Mouse (Mus musculus) E14TG2a.4 (cell line): ENCODE results near the gene Rab5b.

Experiments used
- CTCF ChIP-seq: conservative IDR thresholded peaks from 2 replicates; pipeline ENCODE4 v1.5.1; 2014; ENCODE audit warnings: low read length
- NANOG ChIP-seq: IDR thresholded peaks from 2 replicates; pipeline ENCODE4 v1.6.1; 2014; ENCODE audit warnings: borderline replicate concordance, low read length, mixed read lengths

DNA sequence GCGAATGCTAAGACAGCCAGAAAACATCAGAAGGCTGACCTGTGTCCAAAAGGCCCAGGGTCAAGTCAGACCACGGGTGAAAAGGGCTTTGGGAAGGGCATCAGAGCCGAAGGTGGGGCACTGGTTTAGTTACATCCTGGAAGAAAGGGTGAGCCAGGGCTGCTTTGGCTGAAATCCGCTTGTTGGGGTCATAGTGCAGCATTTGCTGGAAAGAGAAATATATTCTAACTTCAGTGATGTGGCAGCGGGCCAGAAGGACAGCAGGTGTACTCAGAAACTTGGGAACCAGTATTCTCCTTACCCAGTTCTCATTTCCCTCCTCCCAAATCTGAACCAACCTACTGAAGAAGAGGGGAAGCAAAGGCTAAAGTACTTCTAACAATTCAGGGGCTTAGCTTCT lies 2.9 kb upstream of the Rab5b start:
- no peak for TF ChIP-seq CTCF
- no peak for TF ChIP-seq NANOG
